Mouse (Mus musculus) cerebellum, adult (tissue): ENCODE measurements at regions not wholly inside any gene's neighbourhood (a gene's known extent, or its start where the extent isn't known, plus 50 kb on each side); places are given as distances from the start of the nearest gene placed in this dataset.
"Not testable (repeated sequence)": the region's sequence is repeated elsewhere in the genome, so short reads cannot be mapped to it uniquely, and the experiment has no call there.

Source experiments
- ATAC-seq: cut with Nextera tagmentation; 2 replicates; pipeline ENCODE4 v1.9.2; 2017; ENCODE audit warnings: mild to moderate bottlenecking, moderate library complexity, mixed read lengths; ENCODE audit not compliant: insufficient number of reproducible peaks, low FRiP score, low TSS enrichment

- ATAC-seq: no peak
Measured at GRCm38 (mm10) chr19:27694478-27694877, 264.9 kb upstream of the Pum3 start.

GRCm38 (mm10) chr19:27693706-27694105 lies 264.1 kb upstream of the Pum3 start:
- ATAC-seq: no peak

- ATAC-seq: no peak
Measured at GRCm38 (mm10) chr19:27692944-27693343, 263.3 kb upstream of the Pum3 start.

GRCm38 (mm10) chr19:27683426-27683825 lies 253.8 kb upstream of the Pum3 start:
- ATAC-seq: no peak

DNA sequence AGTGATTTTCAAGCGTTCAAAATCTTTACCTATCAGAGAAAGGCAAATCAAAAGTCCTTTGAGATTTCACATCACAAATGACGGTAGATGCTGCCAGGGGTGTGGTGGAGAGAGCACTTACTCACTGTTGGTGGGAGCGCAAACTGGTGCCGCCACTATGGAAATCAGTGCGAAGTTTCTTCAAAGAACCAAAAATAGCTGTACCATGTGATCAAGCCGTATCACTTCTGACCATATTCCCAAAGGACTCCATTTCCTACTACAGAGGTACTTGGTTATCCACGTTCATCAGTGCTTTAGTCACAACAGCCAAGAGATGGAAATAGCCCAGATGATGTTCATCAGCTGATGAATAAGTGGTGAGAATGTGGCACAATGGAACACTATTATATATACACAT lies 249.8 kb upstream of the Pum3 start:
- no peak for ATAC-seq

GRCm38 (mm10) chr19:27672679-27673190 lies 243.1 kb upstream of the Pum3 start:
- no peak for ATAC-seq

- no peak for ATAC-seq
Measured at GRCm38 (mm10) chr19:27663296-27663695, 233.7 kb upstream of the Pum3 start.

DNA sequence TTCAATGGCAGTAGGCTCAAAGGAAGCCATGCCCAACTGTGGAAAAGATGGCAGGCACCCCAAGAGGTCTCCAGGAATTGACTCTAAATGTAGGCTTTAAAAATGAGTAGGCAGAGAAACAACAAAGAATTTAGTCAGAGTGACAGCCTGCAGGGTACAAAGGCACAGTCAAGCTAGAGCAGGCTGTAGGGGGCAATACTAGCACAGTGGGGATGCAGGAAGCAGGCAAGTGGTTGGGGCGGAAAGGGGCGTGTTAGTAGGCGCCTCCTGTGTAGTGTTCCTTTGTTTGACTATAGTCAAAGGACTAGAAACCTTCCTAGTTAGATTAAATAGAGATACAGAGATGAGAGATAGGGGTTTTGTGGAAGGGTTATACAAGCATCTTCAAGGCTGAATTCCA lies 211.4 kb upstream of the Pum3 start:
- ATAC-seq: no peak

DNA sequence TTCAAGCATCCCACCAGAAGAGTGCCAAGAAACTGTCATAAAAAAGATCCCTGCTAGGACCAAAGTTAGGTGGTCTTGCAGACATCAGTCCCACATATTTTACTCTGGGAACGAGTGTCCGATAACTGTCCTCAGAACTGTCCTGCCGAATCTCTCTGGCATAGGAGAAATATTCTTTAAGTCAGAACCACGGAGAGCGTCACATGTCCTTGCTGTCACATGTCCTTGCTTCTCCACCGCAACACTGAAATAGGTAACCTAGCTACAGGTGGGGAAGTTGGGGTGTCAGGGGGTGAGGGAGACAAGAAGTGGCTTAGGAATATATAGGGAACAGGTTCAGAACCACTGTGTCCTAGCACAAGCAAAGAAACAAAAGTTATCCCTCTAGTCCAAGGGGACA lies 203.5 kb upstream of the Pum3 start:
- ATAC-seq: no peak

DNA sequence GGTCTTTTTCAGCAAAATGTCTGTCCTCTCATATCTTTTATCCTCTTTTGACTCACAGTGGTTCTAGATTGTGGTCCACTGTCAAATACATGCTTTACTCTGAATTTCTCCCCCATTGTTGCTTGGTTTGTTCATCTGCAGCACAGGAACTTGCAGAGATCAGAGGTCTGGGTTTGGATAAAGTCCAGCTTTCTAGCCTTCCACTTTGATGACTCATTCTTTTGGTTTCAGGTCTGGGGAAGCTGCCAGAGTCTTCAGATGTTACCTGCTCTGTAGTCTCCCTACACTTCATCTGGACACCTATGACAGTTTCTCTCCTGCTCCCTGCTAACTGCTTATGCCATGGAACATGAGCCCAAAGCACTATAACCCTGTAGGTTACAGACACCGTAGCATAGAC lies 198.0 kb upstream of the Pum3 start:
- ATAC-seq: no peak

DNA sequence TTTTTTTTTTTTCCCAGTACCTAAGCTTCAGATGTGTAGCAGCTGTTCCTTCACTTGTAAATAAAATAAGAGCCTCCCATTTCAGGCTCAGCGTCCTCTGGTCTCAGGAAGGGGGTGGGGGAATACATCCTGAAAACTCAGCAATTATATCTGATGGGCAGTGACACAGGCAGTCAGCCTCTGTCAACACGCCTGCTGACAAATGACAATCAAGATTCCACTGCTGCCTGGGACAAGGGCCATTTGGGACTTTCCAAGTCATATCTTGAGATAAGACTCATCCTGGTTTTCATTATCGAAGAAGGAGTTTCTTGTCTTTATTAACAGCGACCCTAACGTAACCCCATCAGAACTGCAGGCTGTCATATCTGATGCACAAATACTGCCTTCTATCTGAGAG lies 187.9 kb upstream of the Pum3 start:
- no peak for ATAC-seq

DNA sequence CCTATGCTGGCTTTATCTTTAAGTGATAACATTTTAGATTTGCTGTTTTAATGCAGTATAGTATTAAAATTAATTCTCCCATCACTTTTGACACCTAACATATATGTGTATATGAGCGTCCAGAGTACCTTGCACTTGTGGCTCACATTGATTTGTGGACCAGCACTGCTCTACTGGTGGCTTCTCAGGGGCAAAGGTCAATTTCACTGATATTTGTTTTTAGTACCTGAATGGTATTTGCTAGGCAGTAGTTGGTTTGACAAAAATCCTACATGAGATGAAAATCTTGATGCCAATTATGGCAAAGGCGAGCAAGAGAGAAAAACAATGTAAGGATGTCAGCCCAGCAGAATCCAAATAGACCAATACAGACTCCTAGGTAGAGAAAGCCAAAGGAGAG lies 177.3 kb upstream of the Pum3 start:
- no peak for ATAC-seq

- no peak for ATAC-seq
Measured at GRCm38 (mm10) chr19:27603296-27603695, 173.7 kb upstream of the Pum3 start.

DNA sequence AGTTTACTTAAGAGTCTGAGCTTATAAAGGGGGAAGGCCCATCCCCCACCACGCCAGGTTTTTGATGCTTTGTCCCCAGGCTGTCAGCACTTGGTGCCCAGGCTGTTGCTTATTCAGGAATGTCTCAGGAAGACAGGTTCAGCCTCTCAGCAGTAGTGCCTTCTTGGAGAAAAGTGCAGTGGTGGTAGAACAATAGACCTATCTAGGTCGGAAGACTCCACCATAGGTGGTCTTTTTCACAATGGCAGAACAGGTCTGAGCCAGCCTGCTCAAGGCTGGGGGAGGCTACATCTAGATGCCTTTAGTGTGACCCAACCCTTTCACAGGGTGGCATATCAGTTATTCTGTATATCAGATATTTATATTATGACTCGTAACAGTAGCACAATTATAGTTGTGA lies 171.9 kb upstream of the Pum3 start:
- no peak for ATAC-seq

DNA sequence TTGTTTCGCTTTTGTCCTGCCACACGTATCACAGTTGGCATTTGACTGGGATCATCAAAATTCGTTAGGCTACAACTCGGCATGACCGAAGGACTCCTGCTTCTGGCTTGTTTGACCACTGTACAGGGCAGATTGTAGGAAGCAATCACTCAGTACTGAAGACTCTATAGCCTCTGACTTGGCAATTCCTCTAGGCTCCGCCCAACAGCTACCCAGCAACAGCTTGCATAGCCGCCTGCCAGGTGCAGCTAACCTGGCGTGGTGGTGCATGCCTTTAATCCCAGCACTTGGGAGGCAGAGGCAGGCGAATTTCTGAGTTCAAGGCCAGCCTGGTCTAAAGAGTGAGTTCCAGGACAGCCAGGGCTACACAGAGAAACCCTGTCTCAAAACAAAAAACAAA lies 170.8 kb upstream of the Pum3 start:
- not testable (repeated sequence) for ATAC-seq

DNA sequence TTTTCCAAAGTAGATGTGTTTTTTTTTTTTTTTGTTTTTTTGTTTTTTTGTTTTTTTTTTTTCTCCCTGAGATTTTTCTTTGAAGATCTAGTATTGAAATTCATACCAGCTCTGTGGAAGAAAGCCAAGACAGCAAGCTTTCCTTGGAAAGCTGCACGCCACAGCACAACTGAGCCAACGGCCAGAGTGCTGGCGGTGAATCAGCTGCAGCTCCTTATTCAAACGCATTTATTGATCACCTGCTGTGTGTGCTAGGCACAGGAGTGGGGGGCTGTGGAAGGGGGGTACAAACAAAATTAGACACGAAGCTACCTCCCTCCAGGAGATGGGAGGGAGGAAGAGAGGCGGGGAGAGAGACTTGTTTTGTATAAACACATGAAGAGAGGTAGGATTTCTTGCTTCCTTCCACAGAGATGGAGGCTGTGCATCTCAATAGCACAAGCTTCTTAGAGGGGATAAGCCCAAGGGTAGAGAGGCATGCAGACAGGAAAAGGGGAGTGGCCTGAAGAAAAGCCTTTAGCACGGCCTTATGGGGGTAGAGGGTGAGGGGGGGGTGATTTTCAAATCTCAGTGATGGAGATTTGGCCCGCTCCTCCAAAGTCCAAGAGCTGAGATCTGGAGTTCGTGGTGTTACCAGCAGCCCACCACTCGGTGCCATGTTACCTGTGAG lies 170.1 kb upstream of the Pum3 start:
- no peak for ATAC-seq

DNA sequence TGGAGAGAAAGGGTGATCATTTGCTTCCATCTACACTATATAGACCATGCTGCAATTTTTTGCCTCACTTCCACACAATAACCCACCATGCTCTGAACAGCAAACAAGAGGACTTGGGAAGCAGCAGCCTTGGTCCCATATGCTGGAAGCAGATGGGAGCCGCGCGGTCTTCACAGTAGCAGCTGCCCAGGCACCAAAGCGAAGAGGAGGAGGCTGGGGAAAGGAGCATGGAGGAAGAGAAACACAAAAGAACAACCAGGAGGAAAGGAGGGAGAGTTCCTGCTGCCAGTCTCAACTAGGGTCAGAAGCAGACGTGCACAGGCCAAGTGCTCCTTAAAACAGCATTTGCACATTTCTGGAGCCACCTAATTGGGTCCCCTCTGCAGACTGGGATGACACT lies 168.7 kb upstream of the Pum3 start:
- no peak for ATAC-seq

- ATAC-seq: no peak
Measured at GRCm38 (mm10) chr19:27585566-27585965, 155.9 kb upstream of the Pum3 start.

- no peak for ATAC-seq
Measured at GRCm38 (mm10) chr19:27582111-27582500, 152.5 kb upstream of the Pum3 start.

DNA sequence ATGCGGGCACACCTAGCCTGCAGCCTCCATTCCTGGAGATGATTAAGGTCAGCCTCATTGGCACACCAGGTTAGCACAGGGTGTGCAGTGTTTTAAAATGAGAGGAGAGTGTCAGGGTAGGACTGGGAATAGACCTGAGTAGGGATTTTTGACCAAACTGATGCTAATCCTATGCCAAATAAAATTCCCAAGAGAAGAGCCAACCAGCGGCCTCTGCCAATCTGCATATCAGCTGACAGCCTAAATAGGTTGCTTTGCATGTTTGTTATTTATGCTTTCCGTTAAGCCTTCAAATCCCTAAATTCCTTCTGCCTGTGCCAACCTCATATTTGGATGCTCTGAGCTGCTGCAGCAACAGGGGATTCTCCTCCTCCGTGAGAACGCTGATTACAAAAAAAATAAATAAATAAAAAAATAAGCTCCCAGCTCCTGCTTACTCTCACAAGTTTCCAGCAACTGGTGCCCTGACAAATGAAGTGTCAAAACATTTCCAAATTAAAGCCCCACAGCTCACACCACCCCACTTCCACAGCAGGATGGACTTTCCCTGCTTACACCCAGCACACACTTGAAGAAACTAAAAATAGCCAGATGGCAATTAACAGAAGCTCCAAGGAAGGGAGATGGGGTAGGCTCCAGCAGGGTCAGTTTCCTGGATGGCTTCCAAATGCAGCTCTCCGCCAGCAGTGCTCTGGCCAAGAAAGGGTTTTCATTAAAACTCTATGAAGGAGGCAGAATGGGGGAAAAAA lies 151.9 kb upstream of the Pum3 start:
- peak; percentile 34; the same call in 1 of the 2 replicates for ATAC-seq

DNA sequence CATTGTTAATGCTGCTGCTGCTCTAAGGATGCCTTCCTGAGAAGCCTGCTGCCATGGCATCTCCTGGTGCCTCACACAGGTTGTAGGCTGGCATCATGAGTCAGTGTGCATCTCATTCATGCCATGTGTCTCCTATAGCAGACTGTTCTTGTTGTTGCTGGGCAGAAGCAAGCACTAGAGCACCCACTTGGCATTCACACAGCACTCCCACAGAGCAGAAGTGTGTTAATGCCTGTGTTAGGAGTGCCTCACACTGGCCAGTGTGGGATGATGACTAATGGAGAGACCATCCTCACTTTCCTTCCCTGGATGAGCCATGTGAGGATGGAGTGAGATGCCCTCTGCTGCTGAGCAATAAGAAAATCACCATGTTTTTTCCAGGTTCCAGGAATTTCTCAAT lies 146.9 kb upstream of the Pum3 start:
- ATAC-seq: no peak

DNA sequence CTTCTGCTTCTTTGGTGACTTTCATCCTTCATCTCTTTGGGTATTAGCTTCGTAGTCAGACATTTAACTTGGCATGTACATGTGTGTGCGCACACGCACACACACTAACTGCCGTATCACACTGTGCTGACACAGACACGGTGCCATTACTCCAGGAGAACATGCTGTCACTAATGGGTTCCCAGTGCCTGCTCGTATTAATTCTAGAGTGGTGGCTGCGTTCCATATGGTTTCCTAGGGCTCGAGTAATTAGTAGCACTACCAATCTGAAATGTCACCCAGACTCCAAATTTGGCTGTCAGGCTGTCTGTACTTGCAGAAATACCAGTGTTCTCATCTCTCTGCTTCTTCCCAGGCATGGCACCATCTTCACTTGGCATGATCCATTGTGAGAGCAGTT lies 137.3 kb upstream of the Pum3 start:
- ATAC-seq: no peak
